Mouse (Mus musculus) urinary bladder, postnatal 25 days (tissue): Measurements from ENCODE around the gene Pappa2.

Experiments used
- DNase-seq: peaks from one replicate; pipeline ENCODE4 v3.0.0; 2022; ENCODE audit warnings: low spot score

Gene Pappa2

DNA sequence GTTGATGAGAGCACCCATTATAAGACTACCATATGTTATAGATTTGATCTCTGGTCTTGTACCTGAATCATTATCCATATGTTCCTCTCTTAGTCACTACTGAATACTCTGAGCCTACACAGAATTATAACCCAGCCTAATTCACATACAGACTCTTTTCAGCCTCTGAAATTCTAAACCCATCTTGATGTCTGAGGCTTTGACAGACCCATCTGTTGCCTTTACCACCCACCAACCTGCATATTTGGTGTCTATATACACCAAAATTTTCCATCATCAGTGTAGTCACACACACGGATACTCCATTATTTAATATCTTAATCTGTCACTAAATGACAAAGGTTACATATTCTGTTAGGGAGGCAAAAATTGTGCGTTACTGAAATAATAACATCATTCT is 69.6 kb downstream of the Pappa2 start:
- no peak for DNase-seq

DNA sequence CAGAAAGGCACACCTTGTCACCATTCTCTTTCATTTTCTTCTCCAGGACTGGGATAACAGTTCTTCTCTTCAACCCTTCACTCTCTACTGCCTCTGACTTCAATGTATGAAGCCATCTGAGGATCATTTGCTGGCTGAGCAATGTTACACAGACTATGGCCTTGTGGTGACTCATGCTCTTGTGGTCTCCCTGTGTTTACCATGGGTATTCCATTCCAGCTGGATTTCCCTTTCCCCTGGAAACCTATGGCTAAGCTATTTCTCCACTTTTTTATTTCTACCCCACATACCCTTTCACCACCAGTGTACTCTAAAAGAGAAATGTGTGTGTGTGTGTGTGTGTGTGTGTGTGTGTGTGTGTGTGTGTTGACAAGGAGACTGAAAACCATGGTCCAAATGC is 83.0 kb downstream of the Pappa2 start:
- no peak for DNase-seq

- DNase-seq: no peak
These were observed 85.8 kb downstream of the Pappa2 start for GRCm38 (mm10) chr1:158894441-158894840.

DNA sequence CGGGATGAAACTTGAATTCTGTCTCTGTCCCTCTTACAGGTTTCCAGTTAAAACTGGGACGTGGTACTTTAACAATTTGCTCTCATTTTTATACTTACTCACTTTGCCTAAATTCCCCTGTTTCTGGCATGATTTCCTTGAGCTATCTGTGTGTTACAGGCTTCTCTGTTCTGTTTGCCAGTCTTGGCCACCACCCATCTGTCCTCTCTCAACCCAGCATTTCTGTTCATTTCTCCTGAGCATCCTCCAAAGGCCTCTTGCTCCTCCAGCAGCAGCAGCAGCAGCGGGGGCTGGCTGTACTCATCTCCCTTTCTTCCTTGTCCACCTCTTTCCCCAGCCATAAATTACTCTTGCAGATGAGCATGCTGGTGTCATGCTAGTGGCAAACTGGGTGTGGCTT is 104.8 kb downstream of the Pappa2 start:
- no peak for DNase-seq

DNA sequence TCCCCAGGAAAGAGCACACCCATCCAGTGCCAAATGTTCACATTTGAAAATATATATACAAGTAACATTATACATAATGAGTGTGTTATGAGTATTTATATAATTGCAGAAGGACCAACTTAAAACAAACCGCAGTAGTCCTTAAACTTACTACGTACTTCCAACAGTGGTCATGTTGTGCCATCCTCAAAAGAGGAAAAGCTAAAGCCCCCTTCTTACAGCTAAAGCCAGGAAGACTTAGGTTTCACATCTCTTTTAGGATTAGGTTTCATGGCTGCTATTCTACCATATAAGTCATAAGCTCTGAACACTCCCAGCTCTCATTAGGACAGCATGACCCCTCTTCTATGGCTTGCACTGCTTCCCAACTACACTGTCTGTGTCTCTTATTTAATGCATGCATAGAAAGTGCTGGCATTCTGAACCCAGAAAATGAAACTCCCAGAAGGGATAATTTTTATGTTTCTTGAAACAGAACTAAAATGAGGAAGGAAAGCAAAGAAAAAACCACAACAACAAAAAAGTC is 105.7 kb downstream of the Pappa2 start:
- no peak for DNase-seq

GRCm38 (mm10) chr1:158873631-158874030 is 106.7 kb downstream of the Pappa2 start:
- DNase-seq: no peak

DNA sequence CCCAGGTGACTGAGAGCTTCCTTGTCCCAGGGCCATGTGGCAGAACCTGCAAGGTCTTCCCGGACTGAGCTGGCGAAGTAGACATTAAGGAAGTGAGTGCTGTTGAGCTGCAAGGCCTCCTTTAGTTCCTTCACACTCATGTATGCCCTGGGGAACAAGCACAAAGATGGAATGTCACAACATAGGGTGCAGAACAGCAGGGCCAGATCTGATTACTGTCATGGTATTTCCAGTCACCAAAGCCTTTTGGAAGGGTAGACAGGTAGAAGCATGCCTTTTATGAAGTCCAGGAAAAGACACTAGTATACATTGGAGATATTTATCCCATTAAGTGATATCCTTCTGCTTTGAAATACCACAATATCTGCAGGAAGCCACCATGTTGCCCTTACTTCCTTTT is 108.9 kb downstream of the Pappa2 start:
- DNase-seq: no peak

DNA sequence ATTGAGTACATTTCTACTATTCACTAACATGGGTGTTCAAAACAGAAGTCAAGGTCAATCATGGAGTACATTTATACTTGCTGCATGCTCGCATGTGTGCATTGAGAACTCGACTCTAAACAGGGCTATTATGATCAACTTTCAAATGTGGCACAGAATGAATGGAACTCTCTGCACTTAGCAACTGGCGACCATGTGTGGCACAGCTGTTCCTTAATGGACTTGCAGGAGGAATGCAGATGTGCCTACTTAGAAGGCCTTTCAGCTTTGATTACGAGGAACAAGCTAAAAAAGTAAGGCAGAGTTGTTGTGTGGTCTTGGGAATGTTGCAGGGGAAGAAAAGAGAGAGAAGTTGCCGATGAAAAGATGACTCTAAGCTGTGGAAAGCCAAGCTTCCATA is 120.1 kb downstream of the Pappa2 start:
- DNase-seq: no peak

DNA sequence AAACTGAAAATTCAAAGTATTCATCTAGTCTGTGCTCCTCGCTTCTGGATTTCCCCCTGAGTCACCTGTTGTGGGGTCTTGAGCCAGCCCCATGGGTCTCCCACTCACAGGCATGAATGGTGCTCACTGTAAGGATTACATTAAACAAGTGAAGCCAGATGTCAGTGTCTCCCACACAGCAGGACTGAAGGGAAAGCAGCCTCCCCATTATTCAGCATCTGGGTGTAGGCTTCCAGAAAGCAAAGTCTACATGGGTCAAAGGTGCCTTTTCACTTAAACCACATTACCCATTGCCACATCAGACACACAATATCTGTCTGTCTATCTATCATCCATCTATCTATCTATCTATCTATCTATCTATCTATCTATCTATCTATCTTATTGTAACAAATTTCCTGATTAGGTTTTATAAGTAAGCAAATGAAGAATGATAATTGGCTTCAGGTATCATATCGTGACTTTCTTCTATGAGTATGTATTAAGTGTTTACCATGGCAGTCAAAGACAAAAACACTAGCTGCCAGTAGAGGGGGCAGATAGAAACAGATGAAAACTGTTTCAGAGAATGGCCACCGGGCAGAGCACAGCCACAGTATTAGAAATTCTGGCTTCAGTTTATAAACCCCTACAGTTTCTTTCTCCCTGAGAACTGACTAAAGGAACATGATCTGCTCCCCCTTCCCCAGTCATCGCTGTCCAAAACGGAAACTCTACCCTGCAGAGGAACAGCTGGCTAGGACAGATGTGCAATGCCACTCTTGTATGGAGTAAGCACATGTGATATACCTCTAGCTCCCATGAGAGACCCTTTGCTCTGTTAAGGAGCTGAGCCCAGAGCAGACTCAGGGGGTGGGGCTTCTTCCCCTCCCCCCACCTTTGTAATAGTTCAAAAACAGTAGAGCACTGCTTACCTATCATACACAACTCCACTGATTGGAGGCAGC is 126.1 kb downstream of the Pappa2 start:
- no peak for DNase-seq

GRCm38 (mm10) chr1:158852836-158853567 is 127.3 kb downstream of the Pappa2 start:
- peak; percentile 4 for DNase-seq

GRCm38 (mm10) chr1:158850459-158850858 is 129.8 kb downstream of the Pappa2 start:
- no peak for DNase-seq

GRCm38 (mm10) chr1:158844604-158845003 is 135.7 kb downstream of the Pappa2 start:
- no peak for DNase-seq

- no peak for DNase-seq
These were observed 143.1 kb downstream of the Pappa2 start for GRCm38 (mm10) chr1:158837151-158837550.

DNA sequence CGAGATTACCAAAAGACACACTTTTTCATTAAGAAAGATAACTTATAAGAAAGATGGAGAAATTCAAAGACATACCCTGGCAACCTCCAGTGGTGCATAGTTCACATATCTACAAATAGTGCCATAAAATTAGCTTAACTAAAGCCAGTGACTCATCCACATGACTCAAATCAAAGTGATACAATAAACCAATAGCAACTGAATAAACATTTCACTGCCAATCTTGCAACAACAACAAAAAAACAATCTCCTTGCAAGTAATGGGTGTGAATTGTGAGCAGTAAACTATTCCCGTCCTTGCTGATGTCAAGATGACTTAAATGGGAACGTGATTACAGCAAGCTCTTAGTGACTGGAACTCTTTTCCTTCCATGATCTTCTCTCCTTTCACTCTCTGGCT is 150.1 kb downstream of the Pappa2 start:
- no peak for DNase-seq

DNA sequence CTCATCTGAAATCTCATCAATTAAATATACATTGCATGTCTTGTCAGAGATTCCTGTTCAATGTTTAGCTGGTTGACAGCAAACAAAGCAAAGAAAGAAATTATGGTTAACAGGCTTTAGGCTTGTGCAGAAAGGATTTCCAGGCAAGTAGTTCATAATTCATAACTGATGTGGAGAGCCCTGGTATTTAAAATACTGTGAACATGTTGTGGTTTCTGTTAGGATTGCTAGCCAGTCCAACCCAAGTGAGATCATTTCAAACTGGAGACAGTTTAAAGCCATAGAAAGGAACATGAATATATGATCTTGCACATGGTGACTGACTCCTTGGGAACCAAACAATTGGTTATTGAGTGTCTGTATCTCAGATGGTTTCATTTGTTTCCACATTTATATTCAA is 152.4 kb downstream of the Pappa2 start:
- no peak for DNase-seq

DNA sequence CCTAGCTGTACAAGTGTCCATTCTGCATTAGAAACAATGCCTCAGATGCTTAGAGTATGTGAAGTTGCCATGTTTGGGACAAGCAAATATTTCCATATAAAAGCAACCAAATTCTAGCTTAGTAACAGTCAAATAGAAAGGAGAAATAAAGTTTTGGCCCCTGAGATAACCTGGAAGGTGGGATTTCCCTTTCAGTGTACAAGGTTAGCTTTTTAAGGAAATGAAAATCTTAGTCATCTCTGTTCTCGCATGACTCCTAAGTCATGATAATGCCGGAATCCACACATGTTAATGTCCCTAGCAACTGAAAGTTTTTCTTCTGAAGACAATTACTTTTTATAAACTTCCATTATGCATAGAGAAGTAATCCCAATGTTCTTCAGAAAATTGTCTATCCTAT is 160.6 kb downstream of the Pappa2 start:
- DNase-seq: no peak

GRCm38 (mm10) chr1:158816479-158816878 is 163.8 kb downstream of the Pappa2 start:
- no peak for DNase-seq

GRCm38 (mm10) chr1:158811887-158812286 is 168.4 kb downstream of the Pappa2 start:
- no peak for DNase-seq

DNA sequence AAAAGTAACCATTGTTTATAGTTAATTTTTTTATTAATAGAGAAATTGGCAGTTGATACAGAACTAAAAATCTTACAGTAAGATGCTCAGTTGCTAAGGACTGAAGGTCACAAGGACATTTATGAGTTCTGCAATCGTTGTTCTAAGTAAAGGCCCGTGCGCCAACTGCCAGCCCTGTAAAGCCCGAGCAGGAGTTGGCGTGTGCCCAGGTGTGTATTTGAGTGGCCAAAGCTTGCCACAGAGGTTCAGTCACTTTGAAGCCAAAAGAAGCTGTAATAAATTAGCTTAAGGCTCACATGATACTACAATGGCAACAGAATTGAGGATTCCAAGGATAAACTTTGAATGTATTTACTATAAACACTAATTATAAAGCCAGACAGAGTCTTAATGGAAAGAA is 204.8 kb downstream of the Pappa2 start:
- no peak for DNase-seq

DNA sequence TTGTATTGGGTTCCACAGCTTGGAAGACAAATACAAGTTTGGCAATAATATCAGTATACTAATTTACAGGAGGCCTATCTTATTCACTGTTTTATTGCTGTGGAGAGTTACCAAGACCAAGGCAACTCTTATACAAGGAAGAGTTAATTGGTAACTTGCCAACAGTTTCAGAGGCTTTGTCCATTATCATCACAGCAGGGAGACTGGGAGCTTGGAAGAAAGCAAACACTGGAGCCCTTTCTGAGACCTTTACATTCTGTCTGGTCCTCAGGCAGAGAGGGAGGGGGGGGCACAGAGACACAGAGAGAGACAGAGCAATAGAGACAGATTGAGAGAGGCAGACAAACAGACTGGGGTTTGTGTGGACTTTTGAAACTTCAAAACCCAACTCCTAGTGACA is 207.2 kb downstream of the Pappa2 start:
- DNase-seq: no peak

DNA sequence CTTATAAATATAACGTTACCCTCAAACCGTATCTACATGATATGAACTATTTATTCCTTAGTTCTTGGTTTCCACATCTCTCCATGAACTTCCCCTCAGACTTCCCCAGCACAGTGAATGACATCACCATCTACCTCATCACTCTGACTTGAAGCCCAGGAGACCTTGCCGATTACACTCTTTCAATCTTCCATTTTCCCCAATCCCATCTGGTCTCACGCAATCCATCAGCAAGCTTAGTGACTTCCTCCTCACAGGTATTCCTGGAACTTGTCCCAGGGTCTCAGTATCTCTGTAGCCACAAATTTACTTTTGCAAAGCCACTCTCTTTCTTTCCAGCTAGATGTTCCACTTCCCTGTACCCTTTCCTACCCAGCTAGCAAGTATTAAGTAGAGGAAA is 209.5 kb downstream of the Pappa2 start:
- no peak for DNase-seq

GRCm38 (mm10) chr1:158770036-158770655 is 210.1 kb downstream of the Pappa2 start:
- DNase-seq: no peak

DNA sequence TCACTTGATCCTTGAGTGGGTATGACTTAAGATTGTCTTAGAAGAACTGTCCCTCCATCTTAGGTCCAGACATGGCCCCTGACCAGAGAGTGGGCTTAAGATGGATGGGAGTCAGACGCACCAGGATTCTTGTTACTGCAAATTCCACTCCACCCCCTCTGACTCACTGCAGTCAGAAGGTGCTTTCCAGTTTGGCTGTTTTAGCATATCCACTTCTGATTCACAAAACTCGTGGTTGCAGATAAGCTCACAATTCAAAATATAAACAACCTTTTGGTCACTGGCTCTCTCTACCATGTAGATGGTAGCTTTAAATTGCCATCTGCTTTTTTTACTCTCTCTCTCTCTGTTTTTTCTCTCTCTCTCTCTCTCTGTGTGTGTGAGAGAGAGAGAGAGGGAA is 214.4 kb downstream of the Pappa2 start:
- DNase-seq: no peak
